Mouse (Mus musculus) left cerebral cortex, adult 18-20 months (tissue): ENCODE measurements around the gene Sorl1. TPM values are rescaled to one million over a fixed set of nuclear protein-coding genes. Genes with fewer than 3 reads are reported as not detected.
A peak's percentile ranks its signal among the peaks of the same experiment; 100 is the strongest.

Experiments
- DNase-seq, 2 experiments: peaks; one replicate each; pipeline ENCODE4 v3.0.0; 2021 to 2022; ENCODE audit warnings: low spot score in 2 of 2, mixed read lengths in 1 of 2
- total RNA-seq, 2 experiments: library from RNA; stranded (reverse); gene quantifications; 2 replicates each; pipeline ENCODE4 v1.2.3; 2021

Sorl1 gene
- total RNA-seq, 2 experiments from 2014 or later: 180 to 243 TPM

DNA sequence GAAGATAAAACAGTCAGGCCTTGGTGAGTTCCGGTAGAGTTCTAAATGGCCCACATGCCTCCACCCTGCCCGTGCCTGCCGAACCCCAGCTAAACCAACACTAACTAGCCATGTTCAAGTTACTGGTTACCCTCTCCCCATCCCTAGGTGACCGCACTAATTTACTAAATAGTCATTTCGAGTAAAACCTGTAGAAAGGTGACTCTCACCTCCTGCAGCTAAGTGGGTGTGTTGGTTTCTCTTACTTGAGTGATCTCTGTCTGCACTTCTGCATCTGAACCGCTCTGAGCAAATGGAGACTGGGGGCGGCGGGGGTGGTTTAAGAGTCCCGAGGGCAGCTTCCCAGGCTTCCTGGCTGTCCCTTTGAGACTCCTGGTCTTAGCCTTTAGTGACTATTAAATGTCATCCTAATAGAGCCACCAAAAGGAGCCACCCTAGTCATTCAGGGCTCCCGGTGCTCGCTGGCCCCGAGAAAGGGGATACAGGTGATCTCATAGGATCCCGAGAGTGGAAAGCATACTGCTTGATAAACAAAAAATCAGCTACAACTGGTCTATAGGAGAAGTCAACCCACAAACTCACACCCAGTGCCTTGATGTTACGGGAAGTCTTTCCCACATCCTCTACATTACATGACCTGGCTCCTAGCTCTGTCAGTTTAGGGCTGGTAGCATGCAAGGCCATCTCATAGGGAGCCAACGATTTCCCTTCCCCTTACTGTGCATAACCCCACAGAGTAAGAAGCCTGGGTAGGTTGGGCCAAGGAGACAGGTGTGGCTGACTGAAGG, 155.2 kb downstream of the Sorl1 start:
- DNase-seq: no peak

DNA sequence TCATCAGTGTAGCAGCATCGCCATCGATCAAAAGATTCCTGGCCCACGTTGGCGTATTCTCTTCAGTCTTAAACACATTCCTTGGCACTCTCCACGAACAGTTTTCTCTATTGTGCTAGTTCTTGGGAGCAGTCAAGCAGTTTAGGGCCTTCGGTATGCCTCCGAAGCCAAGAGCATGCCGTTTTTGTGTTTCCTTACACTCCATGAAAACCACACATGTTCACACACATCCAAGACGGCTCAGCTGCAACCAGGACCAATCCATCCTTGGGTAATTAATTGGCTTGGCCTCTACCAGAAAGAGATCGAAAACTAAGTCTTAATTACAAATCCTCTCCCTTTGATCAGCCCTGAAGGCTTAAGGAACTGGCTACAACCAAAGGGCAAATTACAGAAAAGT, 162.8 kb downstream of the Sorl1 start:
- no peak for DNase-seq

DNA sequence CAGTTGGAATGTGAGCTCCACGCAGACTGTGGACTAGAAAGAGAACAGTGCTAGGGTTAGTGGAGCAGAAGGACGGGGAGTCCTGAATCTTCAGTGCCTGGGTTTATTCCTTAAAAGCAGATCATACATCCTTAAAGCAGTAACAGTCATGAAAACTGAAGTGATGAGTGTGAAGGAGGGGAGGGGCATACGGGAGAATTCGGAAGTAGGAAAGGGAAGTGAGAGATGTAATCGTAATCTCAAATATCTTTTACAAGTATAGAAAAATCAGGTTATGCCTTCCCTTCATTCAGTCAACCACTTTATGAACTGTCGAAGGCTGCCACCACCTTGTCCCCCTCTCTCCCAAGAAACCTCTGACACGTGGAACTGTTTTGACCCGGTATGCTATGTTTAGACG, 165.8 kb downstream of the Sorl1 start:
- no peak for DNase-seq

GRCm38 (mm10) chr9:41953486-41953885, 170.6 kb downstream of the Sorl1 start:
- DNase-seq: peak; percentile 71 to 81

- DNase-seq: no peak
These were observed 171.4 kb downstream of the Sorl1 start for GRCm38 (mm10) chr9:41952650-41953204.

DNA sequence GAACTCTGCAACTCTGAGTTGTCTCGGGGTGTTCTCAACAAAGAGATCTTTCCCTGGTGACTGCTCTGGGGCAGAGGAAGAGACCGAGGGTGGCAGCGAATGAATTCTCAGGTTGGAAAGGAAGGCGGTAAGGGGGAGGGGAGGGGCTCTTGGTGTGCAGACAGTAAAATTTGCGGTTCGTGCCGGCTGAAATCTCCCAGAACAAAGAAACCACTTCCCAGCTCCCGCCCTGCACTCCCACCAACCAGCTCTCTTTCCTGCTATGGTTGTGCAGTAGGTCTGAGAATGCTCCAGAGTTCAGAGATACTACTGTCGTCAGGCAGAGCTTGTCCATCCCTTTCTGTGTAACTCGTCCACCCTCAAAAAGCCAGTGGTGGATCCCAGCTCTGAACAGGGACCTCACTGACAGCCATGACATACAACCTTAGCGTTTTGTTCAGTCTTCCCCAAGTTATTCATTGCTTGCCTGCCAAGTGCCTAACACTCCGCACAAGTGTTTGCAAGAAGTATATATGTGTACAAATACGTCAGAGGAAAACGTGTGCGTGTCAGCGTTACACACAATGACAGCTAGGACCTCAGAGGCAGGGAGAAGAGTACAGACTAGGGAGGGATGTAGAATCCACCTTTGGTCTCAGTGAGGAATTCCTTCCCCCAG, 172.5 kb downstream of the Sorl1 start:
- no peak for DNase-seq

DNA sequence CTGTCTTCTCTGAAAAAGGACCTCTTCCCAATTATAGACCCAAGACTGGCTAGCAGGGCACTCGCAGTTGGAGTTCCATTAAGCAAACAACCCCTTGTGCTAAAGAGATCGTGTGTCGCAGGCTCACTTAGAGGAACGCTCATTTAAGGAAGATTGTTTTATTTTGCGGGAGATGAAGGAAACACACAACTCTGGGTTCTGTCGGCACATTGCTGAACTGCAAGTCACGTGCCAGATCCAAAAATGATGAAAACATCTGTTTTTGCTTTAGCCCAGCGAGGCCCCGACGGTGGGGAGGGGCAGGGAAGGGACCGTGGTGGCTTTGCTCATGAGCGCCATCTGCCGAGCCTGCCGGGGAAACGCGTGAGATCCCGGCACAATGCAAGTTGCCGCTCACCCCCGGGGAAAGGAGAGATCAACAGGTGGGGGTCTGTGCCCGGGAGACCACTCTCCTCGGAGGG, 173.1 kb downstream of the Sorl1 start:
- DNase-seq: peak; percentile 86 to 89

GRCm38 (mm10) chr9:41950109-41950990, 173.7 kb downstream of the Sorl1 start:
- peak; percentile 74 to 85 for DNase-seq

GRCm38 (mm10) chr9:41949476-41949875, 174.6 kb downstream of the Sorl1 start:
- no peak for DNase-seq

- no peak for DNase-seq
These were observed 179.1 kb downstream of the Sorl1 start for GRCm38 (mm10) chr9:41944964-41945363.

- DNase-seq: no peak
These were observed 181.0 kb downstream of the Sorl1 start for GRCm38 (mm10) chr9:41942970-41943635.

DNA sequence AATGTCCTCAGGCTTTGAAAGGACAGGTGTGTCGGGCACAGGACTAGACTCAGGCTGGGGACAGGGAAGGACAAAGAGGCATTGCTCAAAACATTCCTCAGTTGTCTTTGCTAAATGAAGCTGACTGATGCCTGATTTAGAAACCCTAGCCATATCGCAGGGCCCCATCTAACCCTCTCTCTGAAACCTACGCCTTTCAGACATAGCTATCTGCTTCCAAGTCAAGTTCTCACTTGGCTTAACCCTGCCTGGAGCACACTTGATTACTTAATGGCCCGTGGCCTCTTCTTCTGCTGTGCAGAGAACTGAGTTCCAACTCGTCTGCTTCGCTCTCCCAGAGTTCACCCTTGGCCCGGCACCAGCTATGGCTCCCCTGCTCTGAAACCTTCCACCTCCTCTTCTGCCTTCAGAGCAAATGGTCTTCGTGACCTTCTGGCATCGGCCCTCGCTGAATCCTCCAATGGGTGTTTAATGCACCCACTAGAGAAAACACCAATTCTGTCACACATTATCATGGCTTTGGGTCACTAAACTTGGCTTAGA, 183.7 kb downstream of the Sorl1 start:
- DNase-seq: no peak

GRCm38 (mm10) chr9:41938449-41938848, 185.6 kb downstream of the Sorl1 start:
- no peak for DNase-seq

DNA sequence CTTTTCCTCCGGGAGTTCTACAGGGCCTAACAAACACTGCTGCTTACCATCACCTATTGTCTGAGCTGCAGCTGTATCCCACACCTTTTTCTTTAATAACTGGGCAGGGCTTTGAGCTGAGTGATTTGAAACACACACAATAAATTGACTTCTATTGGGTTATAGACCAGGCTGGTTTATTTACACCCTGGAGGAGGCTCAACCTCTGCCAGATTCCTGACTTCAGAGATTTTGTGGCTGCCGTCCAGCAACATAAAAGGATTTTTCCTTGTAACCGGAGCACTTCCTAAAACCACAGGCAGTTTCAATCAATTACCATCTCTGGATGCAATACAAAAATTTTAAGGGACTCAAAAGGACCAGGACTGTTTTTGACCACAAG, 186.1 kb downstream of the Sorl1 start:
- DNase-seq: no peak

GRCm38 (mm10) chr9:41937341-41937966, 186.6 kb downstream of the Sorl1 start:
- DNase-seq: no peak

GRCm38 (mm10) chr9:41936598-41936997, 187.5 kb downstream of the Sorl1 start:
- no peak for DNase-seq

DNA sequence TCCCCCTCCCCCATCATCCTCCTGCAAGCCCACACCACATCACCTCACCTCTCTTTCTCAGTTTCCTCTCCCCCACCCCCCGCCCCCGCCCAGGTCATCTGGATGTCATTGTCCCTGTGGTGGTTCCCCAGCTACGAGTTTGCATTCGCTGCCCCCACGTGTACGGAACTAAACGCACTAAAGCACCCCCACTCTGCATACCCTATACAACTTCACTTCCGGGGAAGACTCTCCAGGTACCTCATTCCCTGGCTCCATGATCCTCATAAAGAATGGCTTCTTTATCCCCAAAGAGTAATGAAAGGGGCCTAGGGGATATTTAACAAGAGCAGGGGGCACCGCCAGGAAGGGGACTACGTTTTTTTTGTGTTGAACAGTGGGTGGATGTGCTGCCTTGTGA, 188.1 kb downstream of the Sorl1 start:
- DNase-seq: no peak

DNA sequence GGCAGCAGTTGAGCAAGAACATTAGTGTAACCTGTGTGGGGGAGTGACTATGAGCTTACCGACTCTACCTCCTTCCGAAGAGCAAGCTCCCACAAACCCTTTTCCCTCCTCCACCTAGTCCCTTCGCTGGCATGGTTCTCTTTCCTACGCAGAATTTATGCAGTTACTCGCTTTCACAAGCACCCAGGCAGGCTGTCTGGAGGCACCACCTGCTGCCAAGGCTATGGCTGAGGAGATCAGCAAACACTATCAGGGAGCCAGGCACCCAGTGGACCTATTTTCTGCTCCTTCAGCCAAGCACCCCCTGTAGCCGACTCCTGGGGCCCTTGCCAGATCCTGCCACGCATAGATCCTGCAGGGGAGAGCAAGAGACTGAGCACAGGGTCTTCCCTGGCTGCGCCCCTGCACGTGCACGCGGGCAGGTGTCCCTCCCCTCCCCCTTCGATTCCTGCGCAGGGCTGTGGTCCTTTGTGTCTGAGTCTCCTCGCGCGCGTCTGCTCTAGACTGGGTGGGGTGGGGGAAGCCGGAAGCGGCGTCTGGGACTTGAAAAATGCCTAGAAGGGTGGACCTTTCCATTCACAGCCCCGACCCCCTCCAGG, 188.6 kb downstream of the Sorl1 start:
- peak; percentile 49 to 72 for DNase-seq

DNA sequence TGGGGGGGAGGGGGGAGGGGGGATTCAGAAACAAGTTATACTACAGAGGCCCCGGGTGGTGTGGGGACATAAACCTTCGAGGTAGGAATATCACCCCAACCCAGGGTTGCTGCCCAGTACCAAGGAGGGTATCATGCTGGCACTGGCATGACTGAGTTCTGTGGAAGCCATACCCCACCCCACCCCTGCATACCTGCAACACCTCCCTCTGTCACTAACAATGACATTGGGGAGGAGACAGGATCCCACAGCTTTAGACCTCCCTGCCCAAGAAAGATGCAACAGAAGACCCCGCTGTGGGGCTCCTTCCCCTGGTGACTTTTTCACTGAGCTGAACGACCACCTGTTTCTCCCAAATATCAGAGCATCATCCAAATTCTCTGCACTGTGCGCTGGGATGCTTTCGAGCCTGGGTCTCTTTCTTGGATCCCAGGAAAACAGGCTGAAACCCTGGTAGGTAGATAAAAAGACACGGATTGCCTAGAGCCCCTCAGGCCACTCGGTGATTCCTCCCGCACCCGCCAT, 189.2 kb downstream of the Sorl1 start:
- no peak for DNase-seq
